Mouse (Mus musculus) erythroblast, embryonic 14.5 days (primary cell): ENCODE measurements around the gene Get4. TPM values are rescaled to one million over a fixed set of nuclear protein-coding genes. Genes with fewer than 3 reads are reported as not detected.

ENCODE experiments used
- H3K27me3 ChIP-seq: 2 replicates; pipeline ENCODE4 v1.6.1; 2012; ENCODE audit warnings: inconsistent platforms; ENCODE audit not compliant: control insufficient read depth
- H3K36me3 ChIP-seq: 2 replicates; pipeline ENCODE4 v1.6.1; 2012; ENCODE audit warnings: mild to moderate bottlenecking, inconsistent platforms; ENCODE audit not compliant: control insufficient read depth
- H3K4me1 ChIP-seq: 2 replicates; pipeline ENCODE4 v1.6.1; 2012; ENCODE audit warnings: inconsistent platforms; ENCODE audit not compliant: control insufficient read depth
- H3K4me3 ChIP-seq: replicated peaks from 2 replicates; pipeline ENCODE3; 2012; ENCODE audit warnings: moderate library complexity, mild to moderate bottlenecking, inconsistent platforms
- H3K9me3 ChIP-seq: 2 replicates; pipeline ENCODE4 v1.6.1; 2012; ENCODE audit warnings: low read length, inconsistent platforms, mixed read lengths; ENCODE audit not compliant: control insufficient read depth
- GATA1 ChIP-seq: IDR thresholded peaks from 2 replicates; pipeline ENCODE4 v1.6.1; 2012; ENCODE audit warnings: low read length, inconsistent platforms, mixed read lengths
- TAL1 ChIP-seq: IDR thresholded peaks from 3 replicates; pipeline ENCODE4 v1.6.1; 2012; ENCODE audit warnings: low read length, inconsistent platforms, mixed read lengths
- polyA plus RNA-seq: library from polyadenylated mRNA; stranded (reverse); fragments of >175 nt; gene quantifications from 2 replicates; pipeline ENCODE4 v1.2.3, GENCODE M21; 2012

Gene Get4
- 15.9 and 17.2 TPM in 2 replicates for polyA plus RNA-seq

DNA sequence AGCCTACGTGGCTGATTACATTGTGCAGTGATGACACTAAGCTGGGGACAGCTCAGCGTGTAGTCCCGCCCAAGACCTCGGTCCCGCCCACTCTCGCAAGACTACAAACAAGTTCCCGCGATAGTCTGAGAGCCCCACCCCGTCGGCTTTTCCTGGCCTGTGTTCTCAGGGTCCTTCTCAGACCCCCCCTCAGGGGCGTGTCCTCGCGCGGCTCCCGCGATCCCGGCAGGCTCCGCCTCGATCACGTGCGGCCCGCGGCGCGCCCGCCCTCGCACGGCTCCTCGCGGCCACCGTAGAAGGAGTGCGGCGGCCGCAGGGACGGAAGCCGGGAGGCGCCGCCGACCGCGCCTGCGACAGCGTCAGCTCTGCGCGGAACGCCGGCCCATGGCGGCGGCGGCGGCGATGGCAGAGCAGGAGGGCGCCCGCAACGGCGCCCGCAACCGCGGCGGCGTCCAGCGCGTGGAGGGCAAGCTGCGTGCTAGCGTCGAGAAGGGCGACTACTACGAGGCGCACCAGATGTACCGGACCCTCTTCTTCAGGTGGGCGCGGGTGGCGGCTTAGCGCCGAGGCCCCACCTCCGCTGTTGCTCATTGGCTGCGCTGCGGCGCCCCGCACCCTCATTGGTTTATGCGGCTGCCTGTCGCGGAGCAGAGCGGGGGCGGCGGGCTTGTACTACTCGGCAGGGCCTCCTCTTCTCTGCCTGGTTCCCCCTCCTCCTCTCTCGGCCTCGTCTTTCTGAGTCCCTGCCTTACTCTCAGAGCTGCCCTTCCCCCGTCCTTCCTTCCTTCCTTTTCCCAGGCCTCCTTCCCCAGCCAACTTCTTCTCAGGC lies at the start of gene Get4:
Gene Get4, plus strand, starts transcription at position 244 of the 829 bp plus-strand sequence.
- peaks cover 81% of the 10 kb centered on the region for H3K36me3 ChIP-seq
- H3K4me3 ChIP-seq = peak within 1 kb of the TSS; percentile 80
- H3K27me3 ChIP-seq = no peaks in the 10 kb centered on the region
- peaks cover 72% of the 10 kb centered on the region for H3K4me1 ChIP-seq
- H3K9me3 ChIP-seq = no peaks in the 10 kb centered on the region
- no peak for TF ChIP-seq TAL1
- no peak for TF ChIP-seq GATA1

DNA sequence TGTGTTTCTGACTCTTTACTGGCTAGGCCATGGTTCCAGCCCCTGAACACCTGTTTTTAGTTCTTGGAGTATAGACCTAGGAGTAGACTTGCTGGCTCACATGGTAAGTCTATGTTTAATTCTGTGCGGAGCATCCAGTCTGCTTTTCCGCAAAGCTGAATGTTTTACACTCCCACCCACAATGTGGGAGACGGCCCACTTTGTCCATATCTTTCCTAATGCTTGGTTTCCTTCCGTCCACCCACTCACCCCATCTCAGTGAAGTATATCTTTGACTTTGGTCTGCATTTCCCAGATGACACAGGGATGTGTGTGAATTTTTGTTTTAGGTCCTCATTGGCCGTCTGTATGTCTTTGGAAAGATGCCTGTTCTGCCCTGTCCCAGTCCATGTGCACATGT lies 48.8 kb upstream of the Get4 start:
- no peak for TF ChIP-seq GATA1
- no peak for TF ChIP-seq TAL1
- Histone ChIP-seq H3K36me3 (peaks cover 58% of the 10 kb centered on the region), H3K4me3 (no peak overlapping the region), H3K9me3 (no peaks in the 10 kb centered on the region), H3K4me1 (peaks cover 93% of the 10 kb centered on the region), H3K27me3 (no peaks in the 10 kb centered on the region)

DNA sequence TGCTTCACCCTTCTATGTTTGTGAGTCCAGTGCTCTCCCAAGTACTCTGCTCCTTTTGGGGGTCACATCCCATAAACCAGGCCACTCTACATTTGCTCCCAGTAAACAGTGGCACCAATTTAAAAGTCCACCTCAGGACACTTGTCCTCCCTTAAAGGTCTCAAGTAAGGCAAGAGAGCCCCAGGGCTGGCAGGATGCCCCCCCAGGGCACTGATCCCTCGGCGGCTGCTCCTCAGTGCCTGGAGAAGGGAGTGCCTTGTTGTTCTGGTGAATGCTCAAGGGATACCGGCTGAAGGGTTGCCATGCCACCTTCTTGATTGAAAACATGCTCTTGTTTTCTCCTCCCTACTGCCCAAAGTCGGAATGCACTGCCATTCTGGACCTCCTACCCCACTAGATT lies 46.0 kb upstream of the Get4 start:
- peaks cover 84% of the 10 kb centered on the region for H3K36me3 ChIP-seq
- H3K4me1 ChIP-seq = peaks cover 89% of the 10 kb centered on the region
- no peak for TF ChIP-seq GATA1
- H3K4me3 ChIP-seq = no peak overlapping the region
- H3K9me3 ChIP-seq = no peaks in the 10 kb centered on the region
- H3K27me3 ChIP-seq = no peaks in the 10 kb centered on the region

DNA sequence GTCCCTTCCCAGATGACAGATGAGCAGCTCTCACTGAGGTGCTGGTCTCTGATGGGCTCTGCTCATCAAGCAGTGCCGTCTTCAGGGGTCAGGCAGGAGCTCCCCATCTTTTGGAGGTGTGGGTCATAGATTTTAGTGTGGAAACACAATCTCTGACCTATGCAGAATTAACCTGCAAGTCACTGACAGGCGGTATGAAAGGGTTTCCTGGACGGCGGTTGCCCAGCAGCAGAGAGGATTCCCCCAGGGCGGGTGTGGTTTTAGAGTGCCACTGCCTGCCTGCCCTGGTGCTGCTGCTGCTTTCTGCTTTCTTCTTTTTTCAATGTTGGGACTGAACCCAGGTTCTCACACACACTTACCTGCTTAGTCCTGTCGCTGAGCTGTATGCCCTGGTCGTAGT lies 45.6 kb upstream of the Get4 start:
- Histone ChIP-seq H3K4me1 (peaks cover 84% of the 10 kb centered on the region), H3K36me3 (peaks cover 85% of the 10 kb centered on the region), H3K27me3 (no peaks in the 10 kb centered on the region), H3K9me3 (no peaks in the 10 kb centered on the region), H3K4me3 (no peak overlapping the region)
- TF ChIP-seq GATA1 = no peak

DNA sequence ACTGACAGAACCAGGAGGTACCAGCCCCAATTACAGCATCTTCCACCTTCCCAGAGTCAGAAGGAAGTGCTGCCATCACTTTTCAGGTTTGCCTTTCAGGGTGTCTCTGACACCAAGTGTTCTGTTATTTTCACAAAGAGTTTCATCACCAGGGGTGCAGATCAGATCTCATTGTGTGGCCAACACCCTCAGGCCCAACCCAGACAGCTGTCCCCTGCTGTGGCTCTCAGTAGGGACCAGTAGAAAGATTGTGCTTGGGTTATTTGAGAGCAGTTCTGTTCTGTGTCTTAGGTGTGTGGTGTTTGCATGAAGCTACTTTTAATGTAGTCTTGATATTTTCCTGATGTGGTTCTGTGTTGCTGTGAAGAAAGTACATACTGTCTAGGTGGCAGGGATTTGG lies 43.9 kb upstream of the Get4 start:
- H3K4me1 ChIP-seq = peaks cover 69% of the 10 kb centered on the region
- H3K36me3 ChIP-seq = peaks cover 91% of the 10 kb centered on the region
- TF ChIP-seq GATA1 = no peak
- TF ChIP-seq TAL1 = no peak
- no peaks in the 10 kb centered on the region for H3K9me3 ChIP-seq
- no peaks in the 10 kb centered on the region for H3K27me3 ChIP-seq
- no peak overlapping the region for H3K4me3 ChIP-seq

DNA sequence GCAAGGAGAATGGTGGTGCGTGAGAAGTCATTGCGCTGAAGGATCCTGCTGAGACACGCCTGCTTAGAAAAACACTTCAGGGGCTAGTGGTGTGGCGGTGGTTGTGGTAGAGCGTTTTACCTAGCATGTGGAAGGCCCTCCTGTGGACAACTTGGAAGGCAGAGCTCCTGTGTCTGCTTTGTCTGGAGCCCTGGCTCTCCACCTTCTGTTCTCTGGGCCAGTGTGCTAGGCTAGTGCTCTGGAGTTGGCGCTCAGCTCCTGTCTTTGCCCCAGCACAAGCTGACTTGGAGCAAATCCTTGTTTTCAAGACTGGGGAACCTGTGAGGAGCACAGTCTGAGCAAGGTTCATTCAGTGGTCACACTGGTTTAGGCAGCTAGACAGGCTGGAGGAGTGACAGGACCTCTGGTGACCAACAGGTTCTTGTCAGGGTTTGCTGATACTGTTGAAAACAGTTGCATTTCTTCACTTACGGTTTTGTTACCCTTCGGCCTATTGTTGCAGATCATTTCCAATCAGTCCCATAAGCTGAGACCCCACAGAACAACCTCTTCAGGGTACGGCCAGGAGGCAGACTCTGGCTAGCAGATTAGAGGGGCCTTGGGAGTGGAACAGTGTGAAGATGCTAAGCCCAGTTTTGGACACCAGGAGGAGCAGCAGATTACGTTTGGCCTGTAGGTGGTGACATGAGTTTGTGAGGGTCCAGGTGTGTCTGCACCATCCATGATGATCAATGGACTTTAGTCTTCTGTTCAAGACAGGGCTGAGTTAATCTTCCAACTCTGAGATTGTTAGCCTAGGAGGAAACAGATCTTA lies 43.0 kb upstream of the Get4 start:
- peaks cover 63% of the 10 kb centered on the region for H3K4me1 ChIP-seq
- no peaks in the 10 kb centered on the region for H3K27me3 ChIP-seq
- H3K4me3 ChIP-seq = no peak overlapping the region
- H3K9me3 ChIP-seq = no peaks in the 10 kb centered on the region
- no peak for TF ChIP-seq GATA1
- no peak for TF ChIP-seq TAL1
- peaks cover 91% of the 10 kb centered on the region for H3K36me3 ChIP-seq

DNA sequence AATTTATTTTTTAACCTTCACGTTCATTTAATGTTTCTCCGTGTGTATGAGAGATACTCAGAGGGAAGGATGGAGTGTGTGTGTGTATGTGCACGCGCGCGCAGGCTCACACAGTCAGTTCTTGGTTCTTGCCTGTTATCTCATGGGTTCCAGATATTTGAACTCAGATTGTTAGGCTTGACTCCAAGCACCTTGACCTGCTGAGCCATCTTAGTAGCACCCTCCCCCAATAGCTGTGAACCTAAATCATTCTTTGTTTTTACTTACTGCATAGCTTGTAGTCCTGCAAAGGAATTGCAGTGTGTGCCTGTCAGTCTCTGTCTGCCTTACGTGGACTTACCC lies 42.5 kb upstream of the Get4 start:
- Histone ChIP-seq H3K4me1 (peaks cover 62% of the 10 kb centered on the region), H3K36me3 (peaks cover 92% of the 10 kb centered on the region), H3K4me3 (no peak overlapping the region), H3K27me3 (no peaks in the 10 kb centered on the region), H3K9me3 (no peaks in the 10 kb centered on the region)
- no peak for TF ChIP-seq GATA1
- TF ChIP-seq TAL1 = no peak

DNA sequence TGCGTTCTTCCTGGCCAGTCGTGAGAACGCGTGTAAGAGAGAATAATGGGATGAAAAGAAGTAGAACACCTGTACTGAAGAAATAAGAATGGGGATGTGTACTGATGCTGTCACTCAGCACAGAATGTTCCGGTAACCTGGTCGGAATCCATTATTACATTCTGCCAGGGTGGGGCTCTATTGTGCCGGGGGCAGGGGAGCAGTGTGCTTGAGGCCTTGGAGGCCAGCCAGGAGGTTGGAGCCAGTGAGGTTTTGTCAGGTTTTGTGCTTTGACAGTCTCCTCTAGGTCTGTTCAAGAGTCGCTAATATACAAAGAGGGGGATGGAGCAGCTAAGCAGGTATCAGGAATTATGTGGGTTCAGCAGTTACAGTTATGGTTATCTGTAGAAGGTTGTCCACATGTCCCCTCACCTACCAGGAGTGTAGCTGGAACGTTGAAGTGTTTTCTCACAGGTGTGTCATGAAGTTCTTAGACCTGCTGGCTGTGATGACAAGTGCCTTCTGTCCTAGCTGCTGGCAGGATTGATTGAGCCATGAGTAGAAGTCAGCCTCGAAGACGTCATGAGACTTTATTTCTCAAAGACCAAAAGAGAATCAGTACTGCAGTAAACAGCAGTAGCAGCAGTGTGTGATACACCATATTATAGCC lies 40.3 kb upstream of the Get4 start:
- Histone ChIP-seq H3K36me3 (peaks cover 94% of the 10 kb centered on the region), H3K9me3 (no peaks in the 10 kb centered on the region), H3K4me1 (peaks cover 52% of the 10 kb centered on the region), H3K27me3 (no peaks in the 10 kb centered on the region), H3K4me3 (no peak overlapping the region)
- TF ChIP-seq GATA1 (no peak), TAL1 (no peak)

DNA sequence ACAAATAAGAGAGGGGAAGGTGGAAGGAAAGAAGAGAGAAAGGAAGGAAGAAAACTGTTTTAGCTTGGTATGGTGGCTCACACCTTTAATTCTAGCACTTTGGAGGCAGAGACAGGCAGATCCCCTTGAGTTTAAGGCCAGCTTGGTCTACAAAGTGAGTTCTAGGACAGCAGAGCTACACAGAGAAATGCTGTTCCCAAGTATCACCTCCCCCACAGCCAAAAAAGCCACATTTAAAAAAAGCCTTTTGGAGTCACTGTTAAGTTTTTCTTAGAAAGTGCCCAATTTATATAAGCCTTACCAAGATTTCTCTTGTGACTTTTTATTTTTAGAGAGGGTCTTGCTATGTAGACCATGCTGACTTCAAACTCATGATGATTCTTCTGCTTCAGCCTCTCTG lies 37.8 kb upstream of the Get4 start:
- no peaks in the 10 kb centered on the region for H3K9me3 ChIP-seq
- TF ChIP-seq GATA1 (no peak), TAL1 (no peak)

More for the DNA sequence above, 37.8 kb upstream of the Get4 start:
- Histone ChIP-seq H3K4me1 (peaks cover 32% of the 10 kb centered on the region), H3K4me3 (no peak overlapping the region), H3K36me3 (peaks cover 77% of the 10 kb centered on the region), H3K27me3 (no peaks in the 10 kb centered on the region)
